9 mouse cellular contexts compared by ENCODE assay signal in the genomic region with DNA sequence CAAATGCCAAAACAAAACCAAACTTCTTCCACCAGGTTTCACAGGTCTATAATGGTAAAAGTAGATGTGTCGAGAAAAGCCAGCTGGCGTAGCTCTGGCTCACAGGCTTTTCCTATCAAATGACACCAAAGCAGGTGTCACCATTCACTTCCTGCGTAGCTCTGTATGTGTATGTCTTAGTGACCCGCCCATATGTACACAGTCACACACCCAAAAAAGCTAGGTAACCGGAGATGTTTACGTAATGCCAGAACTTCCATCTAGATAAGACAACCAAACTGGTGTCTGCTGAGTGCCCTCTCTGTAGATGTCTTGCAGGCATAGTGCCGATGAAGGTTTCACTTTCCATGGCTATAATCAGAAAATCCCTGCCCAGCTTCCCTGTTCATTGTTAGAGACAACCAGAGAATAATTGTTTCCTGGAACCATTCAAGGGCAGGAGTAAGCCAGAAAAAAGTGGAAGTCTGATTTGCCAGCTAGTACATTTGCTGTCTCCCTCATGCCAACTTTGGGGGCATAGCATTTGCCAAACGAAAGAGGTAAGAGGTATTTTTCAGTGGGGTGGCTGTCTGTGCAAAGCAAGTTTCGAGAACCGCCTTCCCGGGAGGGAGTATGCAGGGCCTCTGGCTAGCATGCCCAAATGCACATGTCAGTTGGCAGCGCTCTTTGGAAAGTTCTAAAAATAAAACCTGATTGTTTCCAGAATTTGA.
DNase-seq lines count a peak whose midpoint lies in the region; ATAC-seq and TF ChIP-seq lines count a peak whose summit lies in the region.
"Had no signal": no experiment of that assay in that cellular context is flagged by ENCODE, and none has a peak within 500 bp of the region (broad histone marks: within the 10 kb centered on the region; RNA-seq: fewer than 3 reads in every experiment).

No protein-coding gene starts in this region.

- H3K9ac ChIP-seq in heart, embryonic 15.5 days, result no peak overlapping the region; the same call in 1 of the 2 replicates
- no peak overlapping the region for H3K9ac ChIP-seq in lung, embryonic 16.5 days (ENCODE audit: low read length)
- H3K9ac ChIP-seq in hindbrain, embryonic 13.5 days, result no peak overlapping the region
- no peak overlapping the region for H3K9ac ChIP-seq in midbrain, embryonic 13.5 days (replicated peaks)

- no peaks in the 10 kb centered on the region for H3K9me3 ChIP-seq in heart, embryonic 15.5 days (replicated peaks)
- H3K9me3 ChIP-seq in lung, embryonic 16.5 days (ENCODE audit: control insufficient read depth, low read length), result no peaks in the 10 kb centered on the region
- H3K9me3 ChIP-seq in hindbrain, embryonic 13.5 days, result no peaks in the 10 kb centered on the region
- no peaks in the 10 kb centered on the region for H3K9me3 ChIP-seq in midbrain, embryonic 13.5 days
- H3K9me3 ChIP-seq: G1E had no signal

- ATAC-seq in heart, embryonic 15.5 days (replicated peaks; ENCODE audit: insufficient number of reproducible peaks, insufficient read depth, low FRiP score, low read depth), result no peak; the same call in 1 of the 2 replicates
- ATAC-seq in lung, embryonic 16.5 days (ENCODE audit: low read depth), result peak; percentile 58
- no peak for ATAC-seq in hindbrain, embryonic 13.5 days (ENCODE audit: low FRiP score)
- no peak for ATAC-seq in midbrain, embryonic 13.5 days

- peak overlapping the region; percentile 79 for H3K27ac ChIP-seq in gastrocnemius, adult 2 months
- peak overlapping the region; percentile 91 for H3K27ac ChIP-seq in heart, embryonic 15.5 days
- H3K27ac ChIP-seq in lung, embryonic 16.5 days (ENCODE audit: low read length), result peak overlapping the region; percentile 70
- H3K27ac ChIP-seq in hindbrain, embryonic 13.5 days, result no peak overlapping the region
- no peak overlapping the region for H3K27ac ChIP-seq in midbrain, embryonic 13.5 days

- H3K4me2 ChIP-seq in heart, embryonic 15.5 days, result peak overlapping the region; percentile 56
- peak overlapping the region; percentile 13 for H3K4me2 ChIP-seq in lung, embryonic 16.5 days (ENCODE audit: low read depth, low read length)
- no peak overlapping the region for H3K4me2 ChIP-seq in hindbrain, embryonic 13.5 days
- no peak overlapping the region for H3K4me2 ChIP-seq in midbrain, embryonic 13.5 days (replicated peaks)

- peaks cover 28% of the 10 kb centered on the region for H3K4me1 ChIP-seq in heart, embryonic 15.5 days (replicated peaks)
- peaks cover 22% of the 10 kb centered on the region for H3K4me1 ChIP-seq in lung, embryonic 16.5 days (replicated peaks; ENCODE audit: control insufficient read depth, insufficient read depth, low read length)
- peaks cover 9% of the 10 kb centered on the region for H3K4me1 ChIP-seq in hindbrain, embryonic 13.5 days (replicated peaks)
- peaks cover 34% of the 10 kb centered on the region for H3K4me1 ChIP-seq in midbrain, embryonic 13.5 days (replicated peaks)

- H3K27me3 ChIP-seq in heart, embryonic 15.5 days, result no peaks in the 10 kb centered on the region
- H3K27me3 ChIP-seq in lung, embryonic 16.5 days (ENCODE audit: control insufficient read depth, insufficient read depth, low read depth, low read length), result no peaks in the 10 kb centered on the region
- no peaks in the 10 kb centered on the region for H3K27me3 ChIP-seq in hindbrain, embryonic 13.5 days
- H3K27me3 ChIP-seq in midbrain, embryonic 13.5 days, result no peaks in the 10 kb centered on the region

- no peak for TF ChIP-seq CTCF in gastrocnemius, adult 2 months (IDR thresholded peaks at IDR 0.05)

- intact Hi-C loops in gastrocnemius, adult 2 months (cut with DNase I), result no loop called here
- intact Hi-C loops in gastrocnemius, postnatal 14 days (cut with DNase I; ENCODE audit: low total_unique reads), result no loop called here

- WGBS in heart, embryonic 15.5 days, result 38% methylated on average over 12 of the region's 12 CpGs
- 41% methylated on average over 12 of the region's 12 CpGs for WGBS in lung, embryonic 16.5 days
- 90% methylated on average over 12 of the region's 12 CpGs for WGBS in hindbrain, embryonic 13.5 days
- WGBS in midbrain, embryonic 13.5 days, result 93% methylated on average over 12 of the region's 12 CpGs

- peak; percentile 20 for DNase-seq in gastrocnemius, adult 2 months
- DNase-seq in gastrocnemius, postnatal 14 days, result no peak
- peak; percentile 17 for DNase-seq in NIH3T3 (ENCODE audit: low read depth)
- no peak for DNase-seq in ovary, adult 18-20 months (ENCODE audit: low spot score)

- H3K36me3 ChIP-seq in heart, embryonic 15.5 days, result no peaks in the 10 kb centered on the region
- no peaks in the 10 kb centered on the region for H3K36me3 ChIP-seq in lung, embryonic 16.5 days (ENCODE audit: control insufficient read depth, insufficient read depth, low read length)
- H3K36me3 ChIP-seq in hindbrain, embryonic 13.5 days, result no peaks in the 10 kb centered on the region
- H3K36me3 ChIP-seq in midbrain, embryonic 13.5 days, result 0 out of 2 replicates have a peak, but pooled peaks cover 4% of the 10 kb centered on the region
- H3K36me3 ChIP-seq: G1E had no signal

- peak overlapping the region; percentile 51 for H3K4me3 ChIP-seq in gastrocnemius, adult 2 months
- peak overlapping the region; percentile 22 for H3K4me3 ChIP-seq in heart, embryonic 15.5 days
- peak overlapping the region; percentile 3 for H3K4me3 ChIP-seq in lung, embryonic 16.5 days (ENCODE audit: low read length)
- H3K4me3 ChIP-seq in hindbrain, embryonic 13.5 days, result no peak overlapping the region
- no peak overlapping the region for H3K4me3 ChIP-seq in midbrain, embryonic 13.5 days (replicated peaks)

Comparison
In these comparisons a context has a peak if more than half of its experiments do, and no peak if none do; other contexts are left out.
1. DNase-seq: peak in gastrocnemius, adult 2 months (single experiment) and NIH3T3 (single experiment); none in gastrocnemius, postnatal 14 days (single experiment) and ovary, adult 18-20 months (single experiment).
2. H3K27ac ChIP-seq: peak in gastrocnemius, adult 2 months (single experiment), heart, embryonic 15.5 days (single experiment) and lung, embryonic 16.5 days (single experiment); none in hindbrain, embryonic 13.5 days (single experiment) and midbrain, embryonic 13.5 days (single experiment).
3. H3K4me3 ChIP-seq: peak in gastrocnemius, adult 2 months (single experiment), heart, embryonic 15.5 days (single experiment) and lung, embryonic 16.5 days (single experiment); none in hindbrain, embryonic 13.5 days (single experiment) and midbrain, embryonic 13.5 days (single experiment).
4. H3K4me2 ChIP-seq: peak in heart, embryonic 15.5 days (single experiment) and lung, embryonic 16.5 days (single experiment); none in hindbrain, embryonic 13.5 days (single experiment) and midbrain, embryonic 13.5 days (single experiment).